Mouse (Mus musculus) hindbrain, embryonic 14.5 days (tissue): ENCODE results near the gene Fam83g. TPM values are rescaled to one million over a fixed set of nuclear protein-coding genes. Genes with fewer than 3 reads are reported as not detected.

ENCODE experiments used
- ATAC-seq: fragments of 200-750 bp; cut with Nextera tagmentation; 2 replicates; pipeline ENCODE4 v1.8.0; 2017; ENCODE audit warnings: moderate number of reproducible peaks, mild to moderate bottlenecking, moderate TSS enrichment, moderate library complexity; ENCODE audit not compliant: low FRiP score
- DNase-seq: peaks from one replicate; pipeline ENCODE4 v3.0.0-alpha.2; 2015; ENCODE audit warnings: low spot score
- H3K27ac ChIP-seq: fragments of 300-500 bp; sonication (generic); 2 replicates; pipeline ENCODE4 v1.5.1; 2014; ENCODE audit warnings: mild to moderate bottlenecking, moderate library complexity
- H3K27me3 ChIP-seq: fragments of 300-500 bp; sonication (generic); 2 replicates; pipeline ENCODE4 v1.6.1; 2014; ENCODE audit warnings: mild to moderate bottlenecking, low read length, mixed read lengths; ENCODE audit not compliant: control insufficient read depth, insufficient read depth
- H3K36me3 ChIP-seq: fragments of 300-500 bp; sonication (generic); replicated peaks from 2 replicates; pipeline ENCODE4 v1.6.1; 2014; ENCODE audit not compliant: control insufficient read depth, insufficient read depth
- H3K4me1 ChIP-seq: fragments of 300-500 bp; sonication (generic); replicated peaks from 2 replicates; pipeline ENCODE4 v1.6.1; 2014; ENCODE audit warnings: antibody characterized with exemption, low read length, mixed read lengths; ENCODE audit not compliant: control insufficient read depth, insufficient read depth
- H3K4me2 ChIP-seq: fragments of 300-500 bp; sonication (generic); replicated peaks from 2 replicates; pipeline ENCODE4 v1.6.1; 2014; ENCODE audit warnings: mild to moderate bottlenecking, moderate library complexity
- H3K4me3 ChIP-seq: fragments of 300-500 bp; sonication (generic); replicated peaks from 2 replicates; pipeline ENCODE4 v1.5.1; 2014; ENCODE audit warnings: mild to moderate bottlenecking, low read length
- H3K9ac ChIP-seq: fragments of 300-500 bp; sonication (generic); 2 replicates; pipeline ENCODE4 v1.6.1; 2014
- H3K9me3 ChIP-seq: fragments of 300-500 bp; sonication (generic); 2 replicates; pipeline ENCODE4 v1.6.1; 2016; ENCODE audit warnings: low read length; ENCODE audit not compliant: control insufficient read depth
- WGBS: fragments of 180-500 bp; shearing (Covaris S2); extraction: QIAGEN DNeasy Blood & Tissue Kit; methylation state at CpG from one replicate; pipeline ENCODE4 v1.1.7; 2014; 5-methylcytosine and 5-hydroxymethylcytosine counted together
- polyA plus RNA-seq: library from polyadenylated mRNA; unstranded; fragments of >200 nt; fragmentation: Nextera tagmentation; extraction: Ambion mirVana; gene quantifications from 2 replicates; pipeline ENCODE4 v1.2.1, GENCODE M21; 2014

The Fam83g gene
- polyA plus RNA-seq, 1 experiment from 2014 or later = 0.20 TPM

- Histone ChIP-seq H3K27ac (no peak overlapping the region), H3K9me3 (no peaks in the 10 kb centered on the region), H3K4me1 (no peaks in the 10 kb centered on the region), H3K27me3 (no peaks in the 10 kb centered on the region), H3K4me2 (no peak overlapping the region), H3K36me3 (peaks cover 94% of the 10 kb centered on the region), H3K4me3 (no peak overlapping the region), H3K9ac (no peak overlapping the region)
- DNase-seq (no peak), ATAC-seq (no peak)
- WGBS = 96% methylated on average over 9 of the region's 9 CpGs
These were observed 61.9 kb downstream of the Fam83g start for GRCm38 (mm10) chr11:61745781-61746180.

GRCm38 (mm10) chr11:61747161-61747560 is 63.3 kb downstream of the Fam83g start:
- Histone ChIP-seq H3K9ac (no peak overlapping the region), H3K27me3 (no peaks in the 10 kb centered on the region), H3K27ac (no peak overlapping the region), H3K4me2 (no peak overlapping the region), H3K36me3 (peaks cover 94% of the 10 kb centered on the region), H3K9me3 (no peaks in the 10 kb centered on the region), H3K4me1 (no peaks in the 10 kb centered on the region), H3K4me3 (no peak overlapping the region)
- no peak for DNase-seq
- WGBS = 75% methylated on average over 3 of the region's 3 CpGs
- no peak for ATAC-seq

DNA sequence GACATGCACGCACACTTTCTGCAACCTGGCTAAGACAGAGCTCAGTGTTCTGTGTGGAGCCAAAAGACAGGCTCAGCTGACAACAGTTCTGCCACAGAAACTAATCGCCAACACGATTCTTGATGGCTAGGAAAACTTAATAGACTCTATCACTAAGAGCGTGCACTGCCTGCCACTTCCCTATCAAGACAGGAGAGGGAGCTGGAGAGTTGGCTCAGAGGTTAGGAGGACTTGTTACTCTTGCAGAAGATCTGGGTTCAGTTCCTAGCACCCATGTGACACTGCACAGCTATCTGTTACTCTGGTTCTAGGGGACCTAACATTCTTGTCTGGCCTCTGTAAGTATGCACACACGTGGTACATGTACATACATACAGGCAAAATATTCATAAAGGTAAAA is 67.7 kb downstream of the Fam83g start:
- Histone ChIP-seq H3K4me2 (no peak overlapping the region), H3K4me3 (no peak overlapping the region), H3K9me3 (no peaks in the 10 kb centered on the region), H3K27me3 (no peaks in the 10 kb centered on the region), H3K4me1 (no peaks in the 10 kb centered on the region), H3K27ac (no peak overlapping the region), H3K9ac (no peak overlapping the region), H3K36me3 (peaks cover 93% of the 10 kb centered on the region)
- DNase-seq (no peak), ATAC-seq (no peak)
- 78% methylated on average over 5 of the region's 5 CpGs for WGBS

DNA sequence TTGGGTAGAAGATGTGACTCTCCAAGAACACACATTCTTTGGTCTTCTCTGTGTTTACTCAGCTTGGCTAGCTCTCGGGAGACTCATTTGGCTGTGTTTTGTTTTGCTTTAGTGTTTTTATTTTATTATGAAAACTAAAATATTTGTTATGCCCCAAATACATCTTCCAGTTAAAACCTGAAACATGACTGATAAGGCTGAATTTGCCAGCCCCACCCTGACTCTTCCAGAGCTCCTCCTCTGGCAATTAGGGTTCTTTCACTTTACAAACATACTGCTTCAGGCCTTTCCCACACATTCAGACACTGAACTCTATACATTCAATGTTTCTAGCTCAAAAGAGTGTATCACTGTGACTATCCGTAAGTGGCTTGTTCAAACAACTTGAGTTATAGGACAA is 73.3 kb downstream of the Fam83g start:
- Histone ChIP-seq H3K27ac (no peak overlapping the region), H3K4me3 (no peak overlapping the region), H3K4me2 (no peak overlapping the region), H3K9ac (no peak overlapping the region), H3K9me3 (no peaks in the 10 kb centered on the region), H3K36me3 (peaks cover 50% of the 10 kb centered on the region), H3K27me3 (no peaks in the 10 kb centered on the region), H3K4me1 (peaks cover 14% of the 10 kb centered on the region)
- DNase-seq = no peak
- ATAC-seq = no peak
- WGBS = 94% methylated on average over 2 of the region's 2 CpGs

Other genes with a start within 250 kb of the Fam83g start
- 8.4 and 9.8 TPM in 2 replicates for gene Rnf112, start 230.0 kb upstream of the Fam83g start, polyA plus RNA-seq
- 52.4 and 56.6 TPM in 2 replicates for gene Mfap4, start 198.7 kb upstream of the Fam83g start, polyA plus RNA-seq
- gene Mapk7, start 189.7 kb upstream of the Fam83g start, polyA plus RNA-seq = 57.9 and 61.6 TPM in 2 replicates
- 26.5 and 37.4 TPM in 2 replicates for gene B9d1, start 178.9 kb upstream of the Fam83g start, polyA plus RNA-seq
- 65.6 and 80.9 TPM in 2 replicates for gene Epn2, start 104.4 kb upstream of the Fam83g start, polyA plus RNA-seq
- gene Grap, start 30.8 kb upstream of the Fam83g start, polyA plus RNA-seq = 8.1 and 10.1 TPM in 2 replicates
- gene Slc5a10, start 36.7 kb downstream of the Fam83g start, polyA plus RNA-seq = not detected in 2 replicates
- gene Prpsap2, start 78.0 kb downstream of the Fam83g start, polyA plus RNA-seq = 44.7 and 47.0 TPM in 2 replicates
- 56.9 and 63.7 TPM in 2 replicates for gene Ulk2, start 171.0 kb downstream of the Fam83g start, polyA plus RNA-seq
- gene Akap10, start 246.2 kb downstream of the Fam83g start, polyA plus RNA-seq = 14.2 and 14.4 TPM in 2 replicates